Mouse (Mus musculus): ENCODE results near the gene Arhgef12. TPM values are rescaled to one million over a fixed set of nuclear protein-coding genes. Genes with fewer than 3 reads are reported as not detected.

Arhgef12 gene
- total RNA-seq, 4 experiments from 2014 or later, result 132 to 160 (median 141) TPM

DNA sequence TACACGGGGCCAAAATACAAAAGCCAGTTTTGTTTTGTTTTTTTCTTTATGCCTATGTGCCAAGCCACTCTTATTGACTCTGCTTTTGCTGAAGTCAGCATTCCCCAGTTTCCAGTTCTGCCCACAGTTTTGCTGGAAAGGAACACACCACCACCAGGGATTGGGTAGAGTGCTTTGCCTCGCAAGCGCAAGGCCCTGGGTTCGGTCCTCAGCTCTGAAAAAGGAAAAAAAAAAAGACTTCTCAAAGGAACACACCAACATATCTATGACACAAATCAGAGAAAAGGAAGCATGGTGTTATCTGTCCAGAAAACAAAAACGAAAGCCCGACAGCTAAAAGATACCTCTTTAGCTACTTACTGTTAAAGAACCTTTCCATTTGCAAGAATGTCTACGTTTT, 2.1 kb upstream of the Arhgef12 start:
- no peak for DNase-seq (ENCODE audit: low spot score)

DNA sequence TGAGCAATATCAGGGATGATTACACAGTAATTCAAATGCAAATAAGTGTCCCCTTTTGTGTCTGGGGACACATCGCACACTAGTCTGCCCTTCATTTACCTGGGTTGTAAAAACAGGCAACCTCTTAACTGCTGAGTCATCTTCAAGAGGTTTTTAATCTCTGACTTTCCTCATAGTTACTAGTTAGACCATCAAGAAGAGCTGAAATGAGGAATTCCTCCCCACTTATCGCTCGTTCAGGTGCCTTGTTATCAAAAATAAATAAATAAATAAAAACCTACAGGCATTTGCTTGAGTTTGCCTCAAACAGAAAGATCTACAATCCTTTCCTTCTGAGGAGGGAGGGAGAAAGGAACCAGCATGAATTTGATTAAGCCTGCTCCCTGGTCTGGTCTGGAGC, 1.7 kb upstream of the Arhgef12 start:
- DNase-seq (ENCODE audit: low spot score), result no peak

DNA sequence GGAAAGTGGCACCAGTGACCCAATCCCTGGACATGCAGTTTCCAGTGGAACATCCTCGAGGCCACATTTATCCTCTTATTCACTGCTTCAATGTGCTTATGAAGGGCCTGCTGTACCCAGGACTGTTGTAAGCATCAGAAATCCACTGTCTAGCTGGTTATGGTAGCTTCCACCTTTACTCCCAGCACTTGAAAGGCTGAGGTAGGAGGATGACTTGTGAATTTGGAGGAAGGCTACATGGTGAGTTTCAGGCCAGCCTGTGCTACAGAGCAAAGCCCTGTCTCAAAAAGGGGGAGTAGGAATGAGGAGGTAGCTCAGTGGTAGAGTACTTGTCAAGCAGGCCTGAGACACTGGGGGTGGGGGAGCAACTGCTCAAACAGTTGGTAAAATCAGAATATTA, 1.0 kb upstream of the Arhgef12 start:
- DNase-seq (ENCODE audit: low spot score), result no peak

- no peak for DNase-seq (ENCODE audit: low spot score)
Measured at GRCm38 (mm10) chr9:43107555-43107954, 516 bp upstream of the Arhgef12 start.

- DNase-seq (ENCODE audit: low spot score), result peak; percentile 58
Measured at GRCm38 (mm10) chr9:43106426-43107186, 433 bp downstream of the Arhgef12 start.

DNA sequence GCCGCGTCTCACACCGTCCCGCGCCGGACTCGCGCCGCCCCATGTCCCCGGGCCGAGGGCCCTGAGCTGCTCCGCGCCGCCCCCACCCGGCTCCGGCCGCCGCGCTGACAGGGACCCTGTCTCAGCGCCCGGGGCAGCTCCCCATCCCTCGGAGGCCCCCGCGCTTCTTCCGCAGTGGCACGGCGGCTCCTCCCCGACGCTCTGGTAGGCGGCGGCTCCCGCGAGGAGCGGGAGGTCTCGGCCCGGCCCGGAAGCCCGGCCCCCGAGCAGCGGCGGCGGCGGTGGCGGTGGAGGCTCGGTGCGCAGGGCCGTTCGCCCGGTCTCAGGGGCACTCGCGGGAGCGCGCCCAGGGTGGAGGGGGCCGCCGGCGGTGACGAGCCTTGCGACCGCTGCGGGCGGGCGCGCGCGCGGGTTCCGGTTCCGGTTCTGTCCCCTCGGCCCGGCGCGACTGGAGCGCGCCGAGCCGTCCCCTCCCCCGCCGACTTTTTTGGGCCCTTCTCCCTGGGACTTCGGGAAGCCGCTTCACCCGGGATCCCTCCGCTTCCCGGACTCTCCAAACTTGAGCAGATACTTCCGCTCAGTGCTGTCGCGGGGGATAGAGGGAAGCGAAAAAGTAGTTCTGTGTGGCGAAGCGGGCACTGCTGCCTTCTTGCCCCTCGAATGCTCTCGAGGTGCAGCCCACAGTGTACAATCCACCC, 1.2 kb downstream of the Arhgef12 start:
- DNase-seq (ENCODE audit: low spot score), result peak; percentile 94

DNA sequence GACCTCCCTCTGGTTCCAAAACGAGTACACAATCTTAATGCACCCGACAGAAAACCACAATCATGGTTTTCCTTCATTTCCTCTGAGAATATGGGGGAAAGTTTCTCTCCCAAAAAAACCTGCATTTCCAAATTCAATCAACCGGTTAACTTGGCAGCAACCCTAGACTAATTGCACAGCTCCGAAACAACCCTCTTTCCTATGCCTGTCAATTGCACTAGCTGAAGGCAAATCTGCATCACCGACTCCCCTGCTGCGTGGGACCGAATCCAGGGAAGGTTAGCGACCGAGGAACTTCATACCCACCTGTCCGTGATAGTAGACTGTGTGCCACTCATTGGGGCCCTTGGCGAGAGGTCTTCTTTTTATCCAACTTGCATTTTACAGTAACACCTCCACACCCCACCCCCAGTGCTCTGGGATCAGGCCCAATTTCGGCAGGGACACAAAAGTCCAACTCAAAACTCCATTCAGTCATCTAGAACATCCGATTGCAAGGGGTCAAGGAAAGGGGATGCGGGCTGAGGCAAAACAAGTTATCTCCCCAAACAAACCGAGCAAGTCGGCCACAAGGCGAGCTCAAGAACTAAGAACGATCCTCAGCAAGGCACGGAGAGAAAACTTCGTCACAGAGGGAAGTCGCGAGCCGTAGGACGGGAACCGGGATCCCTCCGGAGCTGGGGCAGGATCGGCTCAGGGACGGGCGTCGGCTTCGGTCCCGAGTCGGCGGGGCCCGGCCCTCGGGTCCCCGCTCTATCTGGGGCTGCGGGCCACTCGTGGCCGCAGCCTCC, 2.0 kb downstream of the Arhgef12 start:
- peak; percentile 53 for DNase-seq (ENCODE audit: low spot score)

DNA sequence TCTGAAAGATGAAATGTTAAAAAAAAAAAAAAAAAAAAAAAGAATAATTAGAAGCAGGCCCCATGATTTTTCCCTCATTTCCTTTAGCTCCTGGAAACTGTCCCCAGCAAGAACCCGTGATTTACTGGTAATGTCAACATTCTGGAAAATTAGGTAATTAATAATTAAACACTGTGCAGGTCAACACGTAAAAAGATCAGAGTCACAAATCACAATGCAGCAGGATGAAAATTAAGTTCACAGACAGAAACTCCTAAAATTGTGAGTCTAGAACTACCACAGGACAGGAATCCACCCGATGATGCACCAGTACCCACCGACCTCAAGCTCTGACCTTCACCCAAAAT, 2.5 kb downstream of the Arhgef12 start:
- no peak for DNase-seq (ENCODE audit: low spot score)

- peak; percentile 41 for DNase-seq (ENCODE audit: low spot score)
Measured at GRCm38 (mm10) chr9:43103675-43104299, 3.3 kb downstream of the Arhgef12 start.

DNA sequence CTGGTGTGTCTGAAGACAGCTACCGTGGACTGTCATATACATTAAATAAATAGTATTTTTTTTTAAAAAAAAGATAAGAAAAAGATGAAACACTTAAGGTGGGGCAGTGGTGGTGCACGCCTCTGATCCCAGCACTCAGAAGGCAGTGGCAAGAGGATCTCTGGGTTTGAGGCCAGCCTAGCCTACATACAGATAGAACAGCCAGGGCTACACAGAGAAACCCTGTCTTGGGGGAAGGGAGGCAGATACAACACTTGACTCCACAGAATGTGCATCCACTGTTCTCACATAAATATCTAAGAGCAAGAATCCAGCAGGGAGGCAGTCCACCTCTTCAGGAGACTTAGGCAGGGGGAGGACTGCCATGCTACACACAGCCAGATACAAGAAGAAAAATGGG, 4.1 kb downstream of the Arhgef12 start:
- DNase-seq (ENCODE audit: low spot score), result no peak

- DNase-seq (ENCODE audit: low spot score), result peak; percentile 58
Measured at GRCm38 (mm10) chr9:43101936-43102595, 5.0 kb downstream of the Arhgef12 start.

DNA sequence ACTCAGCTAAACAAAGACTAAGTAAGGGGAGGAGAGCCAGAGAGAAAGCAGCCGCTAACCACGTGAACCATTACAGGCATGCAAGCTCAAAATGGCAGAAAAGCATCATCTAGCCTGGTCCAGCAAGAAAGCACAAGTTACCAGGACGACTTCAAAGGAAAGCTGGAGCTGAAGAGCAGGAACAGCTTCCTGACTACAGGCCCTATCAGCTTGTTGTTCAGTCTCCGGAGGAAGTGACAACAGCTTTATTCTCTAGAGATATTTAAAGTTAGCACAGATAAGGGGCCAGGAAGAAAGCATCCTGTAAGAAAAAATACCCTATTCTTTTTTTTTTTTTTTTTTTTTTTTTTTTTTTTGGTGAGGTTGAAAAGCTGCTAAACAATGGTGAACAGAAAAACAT, 8.1 kb downstream of the Arhgef12 start:
- DNase-seq (ENCODE audit: low spot score), result peak; percentile 60

- no peak for DNase-seq (ENCODE audit: low spot score)
Measured at GRCm38 (mm10) chr9:43097801-43098557, 9.1 kb downstream of the Arhgef12 start.

GRCm38 (mm10) chr9:43096337-43096736, 10.7 kb downstream of the Arhgef12 start:
- no peak for DNase-seq (ENCODE audit: low spot score)

DNA sequence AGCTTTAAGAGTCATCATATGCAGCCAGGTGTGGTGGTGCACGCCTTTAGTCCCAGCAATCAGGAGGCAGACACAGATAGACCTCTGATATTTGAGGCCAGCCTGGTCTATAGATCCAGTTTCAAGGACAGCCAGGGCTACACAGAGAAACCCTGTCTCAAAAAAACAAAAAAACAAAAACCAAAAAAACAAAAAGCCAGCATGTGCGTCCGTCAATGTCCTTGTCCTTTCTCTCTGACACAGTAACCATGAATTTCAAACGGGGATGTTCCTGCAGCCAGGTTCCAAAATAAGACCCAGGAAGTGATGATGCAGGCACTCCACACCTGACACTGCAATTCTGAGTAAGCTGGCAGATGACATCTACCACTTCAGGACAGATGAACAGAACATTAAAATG, 12.2 kb downstream of the Arhgef12 start:
- no peak for DNase-seq (ENCODE audit: low spot score)

GRCm38 (mm10) chr9:43093803-43094202, 13.2 kb downstream of the Arhgef12 start:
- DNase-seq (ENCODE audit: low spot score), result peak; percentile 54

DNA sequence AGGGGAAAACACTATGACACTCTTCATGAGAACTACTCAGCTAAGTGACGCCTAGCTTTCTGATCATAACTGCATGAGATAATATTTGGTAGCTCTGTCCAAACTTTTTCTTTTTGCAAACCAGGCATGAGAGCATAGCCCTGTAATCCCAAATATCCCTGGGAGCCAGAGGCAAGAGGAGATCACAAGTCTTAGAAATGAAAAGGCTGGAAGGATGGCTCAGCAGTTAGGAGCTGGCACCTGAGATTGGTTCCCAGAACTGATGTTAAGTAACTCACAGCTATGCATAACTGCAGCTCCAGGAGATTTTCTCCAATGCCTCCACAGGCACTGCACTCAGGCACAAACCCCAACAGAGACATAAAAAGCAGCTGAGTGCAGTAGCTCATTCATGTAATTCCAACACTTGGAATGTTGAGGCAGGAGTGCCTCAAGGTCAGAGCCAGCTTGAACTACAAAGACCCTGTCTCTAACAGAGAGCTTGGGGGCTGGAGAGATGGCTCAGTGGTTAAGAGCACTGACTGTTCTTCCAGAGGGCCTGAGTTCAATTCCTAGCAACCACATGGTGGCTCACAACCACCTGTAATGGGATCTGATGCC, 21.3 kb downstream of the Arhgef12 start:
- DNase-seq (ENCODE audit: low spot score), result no peak

DNA sequence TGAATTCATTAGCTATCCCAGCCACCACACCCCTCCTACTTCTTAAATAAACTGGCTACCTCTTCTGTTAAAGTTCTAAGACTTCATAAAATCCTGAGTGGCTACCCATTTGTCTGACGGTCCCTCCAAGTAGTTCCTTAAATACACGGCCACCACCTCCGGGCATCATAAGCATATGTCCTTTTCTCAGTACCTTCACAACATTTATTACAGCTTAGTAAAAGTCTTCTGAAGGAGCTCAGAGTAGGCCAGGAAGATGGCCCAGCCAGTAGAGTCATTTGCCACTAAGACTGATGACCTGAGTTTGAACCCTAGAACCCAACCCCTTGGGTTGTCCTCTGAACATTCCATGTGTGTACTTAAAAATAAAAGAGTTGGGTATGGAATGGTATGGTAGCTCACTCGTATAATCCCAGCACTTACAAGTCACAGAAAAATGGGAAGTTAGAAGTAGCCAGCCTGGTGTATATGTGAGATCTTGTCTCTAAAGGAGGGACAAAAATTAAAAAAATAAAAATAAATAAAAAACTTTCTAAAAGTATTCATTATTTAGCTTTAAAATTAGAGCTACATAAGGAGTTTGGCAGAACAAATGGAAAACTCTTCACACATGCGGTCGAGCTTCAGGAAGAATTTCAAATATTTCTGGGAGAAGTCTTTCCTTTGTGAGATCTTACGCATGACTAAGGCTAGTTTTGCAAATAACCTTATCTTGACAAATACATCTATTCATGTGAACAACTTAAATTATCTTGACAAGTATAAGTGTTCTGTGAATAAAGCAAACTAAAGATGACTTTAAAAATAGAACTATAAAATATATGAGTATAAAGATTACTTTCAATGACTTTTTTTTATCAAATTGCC, 22.3 kb downstream of the Arhgef12 start:
- DNase-seq (ENCODE audit: low spot score), result no peak

- no peak for DNase-seq (ENCODE audit: low spot score)
Measured at GRCm38 (mm10) chr9:43083441-43084055, 23.5 kb downstream of the Arhgef12 start.

Data from heart, adult 8-10 months (tissue).